Mouse (Mus musculus): ENCODE data around the gene Jph3.

Gene Jph3

GRCm38 (mm10) chr8:121729323-121729722 is at the start of gene Jph3:
TSS of gene Jph3 (plus strand) at chr8:121729623.
- no peak for DNase-seq

GRCm38 (mm10) chr8:121680896-121681295 is 48.5 kb upstream of the Jph3 start:
- peak; percentile 59 to 62 for DNase-seq

- DNase-seq, result peak; percentile 57 to 60
These were observed 48.0 kb upstream of the Jph3 start for GRCm38 (mm10) chr8:121681457-121681856.

- DNase-seq, result no peak
These were observed 46.2 kb upstream of the Jph3 start for GRCm38 (mm10) chr8:121683083-121683832.

- peak; percentile 77 for DNase-seq
These were observed 44.0 kb upstream of the Jph3 start for GRCm38 (mm10) chr8:121685419-121685818.

GRCm38 (mm10) chr8:121687455-121688161 is 41.8 kb upstream of the Jph3 start:
- DNase-seq, result no peak

- no peak for DNase-seq
These were observed 40.9 kb upstream of the Jph3 start for GRCm38 (mm10) chr8:121688496-121688895.

- peak; percentile 83 for DNase-seq
These were observed 35.0 kb upstream of the Jph3 start for GRCm38 (mm10) chr8:121694453-121694852.

- DNase-seq, result peak in 1 of 2 experiments; percentile 42
These were observed 33.7 kb upstream of the Jph3 start for GRCm38 (mm10) chr8:121695585-121696184.

- peak; percentile 72 to 74 for DNase-seq
These were observed 31.4 kb upstream of the Jph3 start for GRCm38 (mm10) chr8:121697735-121698614.

GRCm38 (mm10) chr8:121698615-121699101 is 30.8 kb upstream of the Jph3 start:
- no peak for DNase-seq

- peak; percentile 98 for DNase-seq
These were observed 29.5 kb upstream of the Jph3 start for GRCm38 (mm10) chr8:121699936-121700335.

- no peak for DNase-seq
These were observed 24.2 kb upstream of the Jph3 start for GRCm38 (mm10) chr8:121705174-121705573.

GRCm38 (mm10) chr8:121706956-121707355 is 22.5 kb upstream of the Jph3 start:
- DNase-seq, result no peak

- no peak for DNase-seq
These were observed 21.0 kb upstream of the Jph3 start for GRCm38 (mm10) chr8:121708406-121708805.

- DNase-seq, result peak in 1 of 2 experiments; percentile 16
These were observed 11.9 kb upstream of the Jph3 start for GRCm38 (mm10) chr8:121717502-121717901.

GRCm38 (mm10) chr8:121717982-121718425 is 11.4 kb upstream of the Jph3 start:
- peak; percentile 96 to 98 for DNase-seq

GRCm38 (mm10) chr8:121718925-121719324 is 10.5 kb upstream of the Jph3 start:
- DNase-seq, result no peak

GRCm38 (mm10) chr8:121721072-121721471 is 8.4 kb upstream of the Jph3 start:
- DNase-seq, result peak; percentile 59 to 67

- no peak for DNase-seq
These were observed 5.6 kb upstream of the Jph3 start for GRCm38 (mm10) chr8:121723846-121724245.

- no peak for DNase-seq
These were observed 2.3 kb upstream of the Jph3 start for GRCm38 (mm10) chr8:121727164-121727563.

- peak in 1 of 2 experiments; percentile 51 for DNase-seq
These were observed 331 bp downstream of the Jph3 start for GRCm38 (mm10) chr8:121729754-121730153.
